Mouse (Mus musculus) heart, adult 2 months (tissue): ENCODE data around the gene Jmjd6.

ENCODE experiments used
- CTCF ChIP-seq: fragments of 200-600 bp; IDR thresholded peaks from 2 replicates; pipeline ENCODE4 v1.8.1; 2022; ENCODE audit warnings: antibody characterized with exemption, mild to moderate bottlenecking, moderate library complexity
- POLR2A ChIP-seq: fragments of 200-500 bp; IDR thresholded peaks from 2 replicates; pipeline ENCODE4 v1.6.1; 2011; ENCODE audit warnings: mild to moderate bottlenecking, low read depth, low read length, control low read depth; ENCODE audit not compliant: insufficient read depth

DNA sequence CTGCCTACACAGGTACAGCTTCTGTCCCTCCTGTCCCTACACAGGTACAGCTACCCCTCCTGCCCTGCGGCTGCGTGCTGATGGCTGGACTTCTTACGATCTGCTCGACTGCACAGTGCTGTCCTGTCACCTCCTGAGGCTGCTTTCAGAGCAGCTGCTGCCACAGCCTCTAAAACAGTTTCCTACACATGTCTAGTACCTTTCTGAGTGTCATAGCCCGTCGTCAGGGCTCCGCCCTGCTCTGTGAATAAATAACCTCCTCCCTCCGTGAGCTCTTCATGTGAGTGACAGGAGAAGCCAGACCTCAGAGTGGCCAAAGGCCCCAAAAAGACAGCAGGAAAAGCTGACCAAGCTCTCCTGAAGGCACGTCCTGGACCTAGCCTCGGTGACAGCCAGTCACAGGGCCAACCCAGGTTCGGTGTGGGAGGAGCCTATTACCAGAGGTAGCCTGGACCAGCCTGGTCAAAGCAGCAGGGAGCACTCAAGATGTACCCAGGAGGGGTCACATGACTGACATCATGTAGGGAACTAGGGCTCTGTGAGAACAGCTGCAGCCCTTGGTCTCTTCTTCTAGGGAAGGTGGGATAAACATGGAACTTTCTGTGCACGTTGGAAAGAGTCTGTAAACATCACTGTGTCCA lies 22.8 kb upstream of the Jmjd6 start:
- TF ChIP-seq POLR2A = no peak
- no peak for TF ChIP-seq CTCF
